Mouse (Mus musculus) urinary bladder, postnatal 36 days (tissue): ENCODE results near the gene Tespa1.
"Not testable (repeated sequence)": the region's sequence is repeated elsewhere in the genome, so short reads cannot be mapped to it uniquely, and the experiment has no call there.

Experiments
- DNase-seq, 2 experiments: peaks; one replicate each; pipeline ENCODE4 v3.0.0; 2022; ENCODE audit warnings: low spot score in 2 of 2, mixed read lengths in 1 of 2

Gene Tespa1

GRCm38 (mm10) chr10:130363438-130364164 lies 40.9 kb downstream of the Tespa1 start:
- no peak for DNase-seq

- DNase-seq: no peak
These were observed 42.1 kb downstream of the Tespa1 start for GRCm38 (mm10) chr10:130364766-130365165.

- DNase-seq: no peak
These were observed 45.7 kb downstream of the Tespa1 start for GRCm38 (mm10) chr10:130368384-130368783.

- DNase-seq: no peak
These were observed 47.5 kb downstream of the Tespa1 start for GRCm38 (mm10) chr10:130370005-130370682.

GRCm38 (mm10) chr10:130371644-130372043 lies 49.0 kb downstream of the Tespa1 start:
- DNase-seq: no peak

- no peak for DNase-seq
These were observed 50.0 kb downstream of the Tespa1 start for GRCm38 (mm10) chr10:130372491-130373173.

- no peak for DNase-seq
These were observed 52.5 kb downstream of the Tespa1 start for GRCm38 (mm10) chr10:130375145-130375544.

GRCm38 (mm10) chr10:130394232-130394631 lies 71.6 kb downstream of the Tespa1 start, which contains the start of gene Vmn2r84:
Vmn2r84 (minus strand) TSS chr10:130394332.
- no peak for DNase-seq

- not testable (repeated sequence) for DNase-seq
These were observed 89.6 kb downstream of the Tespa1 start for GRCm38 (mm10) chr10:130412167-130412698.
